Mouse (Mus musculus): Measurements from ENCODE around the gene Foxn2.

GRCm38 (mm10) chr17:88537842-88538430 lies 97.4 kb downstream of the Foxn2 start:
- TF ChIP-seq CTCF (conservative IDR thresholded peaks at IDR 0.05; ENCODE audit: insufficient read depth, insufficient read length, low read depth, low read length) (no peak), POLR2A (IDR thresholded peaks at IDR 0.05; ENCODE audit: low read depth, low read length) (no peak)
